Mouse (Mus musculus): ENCODE measurements around the gene Asap2.

Asap2 gene

DNA sequence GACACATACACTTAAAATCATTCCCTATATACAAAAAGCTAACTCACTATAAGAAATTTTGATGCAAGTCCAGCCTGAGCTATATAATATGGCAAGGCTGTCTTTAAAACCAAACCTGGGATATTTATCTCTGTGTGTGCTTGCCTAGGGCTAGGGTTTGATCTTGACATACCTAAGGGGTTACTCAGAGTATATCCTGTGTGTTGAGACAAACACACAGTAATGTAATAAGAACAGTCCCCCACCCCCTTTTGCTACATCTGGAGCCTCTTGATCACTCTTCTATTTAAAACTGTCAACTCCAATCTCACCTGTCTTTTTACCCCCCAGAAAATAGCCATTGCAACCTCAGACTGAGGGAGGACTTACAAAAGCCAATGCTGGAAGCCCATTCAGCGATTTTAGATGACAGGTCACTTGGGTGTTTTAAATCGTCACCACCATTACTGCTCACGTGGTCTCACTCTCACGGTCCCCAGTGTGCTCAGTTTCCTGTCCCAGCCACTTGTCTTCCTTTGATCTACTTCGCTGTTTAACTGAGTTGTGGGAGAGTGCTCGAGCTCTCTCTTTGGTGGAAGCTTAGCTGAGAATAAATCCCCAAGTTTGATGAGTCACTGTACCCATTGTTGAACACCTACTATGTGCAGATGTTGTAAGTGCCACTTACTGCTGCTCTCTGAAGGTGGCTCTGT, 176.8 kb downstream of the Asap2 start:
- DNase-seq (ENCODE audit: low read depth, low spot score) = peak; percentile 44

DNA sequence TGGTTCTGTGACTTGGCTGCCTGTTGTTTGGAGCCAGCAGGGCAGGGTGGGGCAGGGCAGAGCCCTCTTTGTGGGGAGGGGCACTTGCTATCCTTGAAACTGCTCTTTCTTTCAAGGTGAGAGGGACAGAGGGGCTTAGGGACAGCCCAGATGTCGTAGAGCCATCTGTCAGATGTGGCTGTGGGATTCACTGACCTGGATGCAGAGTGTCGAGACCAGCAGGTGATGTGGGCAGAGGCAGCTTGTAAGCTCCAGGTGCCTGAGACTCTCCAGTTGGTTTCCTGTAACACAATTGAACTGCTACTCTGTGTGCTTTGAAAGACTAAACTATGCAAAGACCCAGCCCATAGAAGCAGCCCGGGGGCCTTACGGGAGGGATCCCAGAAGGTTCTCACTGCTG, 177.5 kb downstream of the Asap2 start:
- no peak for DNase-seq (ENCODE audit: low read depth, low spot score)

DNA sequence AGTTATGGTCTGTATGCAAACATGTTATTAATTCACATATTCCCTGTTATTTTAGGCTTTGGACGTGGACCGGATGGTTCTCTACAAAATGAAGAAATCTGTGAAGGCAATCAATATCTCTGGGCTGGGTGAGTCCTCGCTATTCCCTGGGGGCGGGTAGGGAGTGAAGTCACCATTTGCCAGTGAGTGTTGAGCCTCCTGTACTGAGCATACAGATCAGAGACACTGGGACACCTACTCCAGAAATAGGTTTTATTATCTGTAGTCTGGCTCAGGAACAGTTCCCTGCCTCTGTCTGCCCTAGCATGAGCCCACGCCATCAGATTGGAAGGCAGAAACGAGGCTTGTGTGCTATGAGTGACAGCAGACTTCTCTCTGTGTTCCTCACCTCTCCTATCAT, 177.9 kb downstream of the Asap2 start:
- DNase-seq (ENCODE audit: low read depth, low spot score) = no peak

DNA sequence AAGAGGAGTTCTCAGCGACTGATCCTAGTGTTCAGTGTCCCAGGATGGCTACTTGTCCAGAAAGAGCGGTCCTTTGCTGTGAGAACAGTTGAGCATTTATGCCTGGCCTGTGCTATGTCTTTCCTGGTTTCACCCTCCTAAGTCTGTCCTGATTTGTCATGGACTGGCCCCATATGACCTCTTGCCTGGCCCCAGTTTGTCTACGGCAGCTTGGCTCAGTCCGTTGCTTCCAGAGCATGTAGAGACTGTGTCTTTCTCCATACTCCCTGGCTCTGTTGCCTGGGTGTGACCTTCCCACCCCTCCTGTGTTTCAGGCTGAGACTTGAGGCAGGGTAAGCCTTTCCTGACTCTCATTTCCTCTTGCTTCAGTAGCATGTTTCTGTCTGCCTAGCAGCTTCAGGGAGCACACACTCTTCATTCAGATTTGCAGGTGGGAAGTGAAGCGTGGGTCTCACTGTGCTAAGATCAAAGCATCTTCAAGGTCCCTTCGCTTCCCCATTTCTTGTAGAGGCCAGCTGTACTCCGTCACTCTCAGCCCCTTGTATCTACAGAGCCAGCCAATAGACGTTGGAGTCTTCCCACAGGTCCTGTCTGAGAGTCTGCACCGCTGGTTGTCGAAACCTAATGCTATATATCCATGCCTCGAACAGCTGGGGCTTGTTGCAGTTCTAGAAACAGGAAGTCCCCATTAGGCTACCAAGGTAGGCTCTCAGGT, 181.7 kb downstream of the Asap2 start:
- DNase-seq (ENCODE audit: low read depth, low spot score) = no peak

DNA sequence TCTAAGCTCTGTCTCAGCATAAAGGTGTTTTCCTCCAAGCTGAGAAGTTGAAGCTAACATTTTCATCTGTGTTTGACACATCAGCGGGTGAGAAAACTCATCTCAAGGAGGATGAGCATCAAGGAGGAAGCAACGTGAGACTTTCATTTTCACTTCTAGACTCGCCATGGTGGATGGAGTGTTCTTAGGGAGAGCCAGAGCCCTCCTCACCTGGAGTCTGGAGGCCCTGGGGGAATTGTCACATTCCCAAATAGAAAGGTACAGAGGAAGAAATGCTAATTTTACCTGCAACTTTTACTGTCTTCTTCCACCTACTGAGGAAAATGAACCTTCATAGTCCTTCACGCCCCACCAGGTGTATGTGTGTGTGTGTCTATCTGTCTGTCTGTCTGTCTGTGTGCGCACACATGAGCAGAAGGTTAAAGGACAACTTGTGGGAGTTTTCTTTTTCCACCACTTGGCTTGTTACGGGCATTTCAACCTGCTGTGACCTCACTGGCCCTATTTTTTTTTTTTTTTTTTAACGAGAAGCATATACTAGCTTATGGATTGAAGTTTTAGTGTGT, 183.7 kb downstream of the Asap2 start:
- DNase-seq (ENCODE audit: low read depth, low spot score) = no peak

DNA sequence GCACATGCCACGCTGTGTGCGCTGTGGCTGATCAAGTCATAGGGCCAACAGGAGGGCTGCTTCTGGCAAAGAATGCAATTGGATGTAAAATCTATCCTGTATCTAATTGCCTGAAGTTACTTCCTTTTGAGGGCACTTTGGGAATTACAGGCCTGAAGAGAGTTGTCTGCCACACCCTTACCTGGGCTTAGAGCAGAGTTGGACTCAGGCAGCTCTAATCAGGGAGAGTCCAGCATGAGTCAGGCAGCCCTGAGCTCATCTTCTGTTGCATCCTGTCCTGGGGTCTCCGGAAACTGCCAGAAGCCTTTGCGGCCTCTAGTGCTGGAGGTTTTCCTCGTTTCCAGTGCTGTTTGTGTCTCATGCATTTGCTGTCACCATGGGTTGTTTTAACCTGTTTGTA, 186.1 kb downstream of the Asap2 start:
- DNase-seq (ENCODE audit: low read depth, low spot score) = no peak

DNA sequence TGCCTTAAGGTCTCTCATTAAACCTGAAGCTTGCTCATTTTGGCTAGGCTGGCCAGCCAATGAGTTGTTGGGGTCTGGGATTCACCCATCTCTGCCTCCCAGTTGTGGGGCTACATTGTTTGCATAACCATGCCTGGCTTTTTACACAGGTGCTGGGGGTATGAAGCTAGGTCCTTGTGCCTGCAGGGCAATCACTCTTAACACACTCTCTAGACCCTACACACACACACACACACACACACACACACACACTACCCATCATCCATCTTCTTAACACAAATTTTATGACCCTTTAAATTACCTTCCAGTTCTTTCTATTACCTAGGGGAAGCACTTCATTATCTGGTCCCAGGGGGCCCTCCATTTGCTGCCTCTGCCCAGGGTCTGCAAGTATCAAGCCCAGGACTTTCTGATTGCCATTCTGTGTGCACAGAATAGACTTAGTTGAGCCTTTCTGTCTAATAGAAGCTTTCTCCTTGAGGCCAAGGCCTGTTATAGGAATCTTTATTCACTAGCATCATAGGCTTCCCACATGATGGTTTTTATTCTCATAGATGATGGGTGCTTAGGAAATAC, 187.0 kb downstream of the Asap2 start:
- no peak for DNase-seq (ENCODE audit: low read depth, low spot score)

DNA sequence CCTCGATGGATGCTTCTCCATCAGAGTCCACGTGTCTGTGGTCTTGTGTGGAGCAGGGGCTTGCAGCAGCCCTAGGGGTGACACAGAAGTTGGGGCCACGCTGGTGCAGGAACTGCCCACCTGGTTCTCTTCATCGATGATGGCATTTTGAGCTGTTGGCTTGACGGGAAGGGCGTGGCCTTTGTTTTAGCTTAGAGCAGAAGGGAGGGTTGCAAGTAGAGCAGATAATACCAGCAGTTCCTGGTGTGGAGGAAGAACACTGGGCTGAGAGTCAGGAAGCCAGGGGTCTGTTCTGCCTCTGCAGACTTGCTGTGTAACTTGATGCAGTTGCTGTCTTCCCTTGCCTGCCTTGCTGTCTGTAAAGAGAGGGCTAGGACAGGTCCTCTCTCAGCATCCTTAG, 189.8 kb downstream of the Asap2 start:
- no peak for DNase-seq (ENCODE audit: low read depth, low spot score)

DNA sequence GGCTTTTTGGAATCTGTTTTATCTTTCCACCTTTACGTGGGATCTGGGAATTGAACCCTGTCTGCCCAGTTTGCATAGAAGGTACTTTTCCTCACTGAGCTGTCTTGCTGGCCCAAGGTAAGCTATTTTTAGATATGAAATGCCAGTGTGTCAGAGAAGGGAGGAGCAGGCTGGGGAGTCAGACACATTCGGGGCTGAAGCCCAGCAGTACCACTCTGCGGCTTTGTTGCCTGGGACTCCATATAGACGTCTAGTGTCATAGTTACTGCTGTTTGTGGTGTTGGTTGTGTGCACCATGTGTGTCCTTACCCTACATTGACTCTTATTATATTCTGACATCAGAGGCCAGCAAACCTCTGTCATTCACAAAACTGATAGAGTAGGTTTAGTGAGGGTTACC, 192.5 kb downstream of the Asap2 start:
- no peak for DNase-seq (ENCODE audit: low read depth, low spot score)

DNA sequence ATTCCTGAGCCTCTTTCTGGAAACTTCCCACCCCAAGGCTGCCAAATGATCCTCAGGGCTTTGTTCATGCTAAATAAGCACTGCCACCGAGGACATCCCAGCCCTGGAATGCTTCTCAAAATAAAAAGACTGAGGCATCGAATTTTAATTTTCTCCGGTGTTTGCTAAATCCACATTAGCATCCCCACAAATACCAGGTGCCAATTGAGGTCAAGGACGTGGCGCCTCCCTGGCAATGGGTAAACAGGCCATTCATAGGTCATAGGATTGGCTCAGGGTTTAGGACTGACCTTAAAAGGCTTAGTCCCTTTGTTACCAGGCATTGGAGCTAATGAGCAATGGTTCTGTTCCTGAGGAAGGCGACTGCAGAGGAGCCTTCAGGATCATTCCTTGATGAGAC, 193.1 kb downstream of the Asap2 start:
- DNase-seq (ENCODE audit: low read depth, low spot score) = no peak

DNA sequence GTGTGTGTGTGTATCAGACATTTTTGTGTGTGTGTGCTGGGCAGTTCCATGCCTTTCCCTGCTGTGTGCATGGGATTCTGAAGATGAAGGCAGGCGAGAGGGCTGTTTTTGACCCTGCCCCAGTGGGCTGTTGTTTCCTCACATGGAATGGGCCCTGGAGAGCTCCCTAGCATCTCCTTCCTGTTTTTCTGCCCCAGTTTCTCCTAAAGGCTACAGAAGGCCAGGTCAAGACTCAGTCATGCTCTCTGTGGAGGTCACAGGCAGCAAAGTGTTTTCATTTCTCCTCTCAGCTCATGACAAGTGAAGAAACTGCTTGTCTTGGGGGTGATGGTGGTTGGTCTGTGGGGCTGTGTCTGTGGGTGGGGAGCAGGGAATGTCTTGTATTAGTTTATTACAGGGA, 195.9 kb downstream of the Asap2 start:
- no peak for DNase-seq (ENCODE audit: low read depth, low spot score)

DNA sequence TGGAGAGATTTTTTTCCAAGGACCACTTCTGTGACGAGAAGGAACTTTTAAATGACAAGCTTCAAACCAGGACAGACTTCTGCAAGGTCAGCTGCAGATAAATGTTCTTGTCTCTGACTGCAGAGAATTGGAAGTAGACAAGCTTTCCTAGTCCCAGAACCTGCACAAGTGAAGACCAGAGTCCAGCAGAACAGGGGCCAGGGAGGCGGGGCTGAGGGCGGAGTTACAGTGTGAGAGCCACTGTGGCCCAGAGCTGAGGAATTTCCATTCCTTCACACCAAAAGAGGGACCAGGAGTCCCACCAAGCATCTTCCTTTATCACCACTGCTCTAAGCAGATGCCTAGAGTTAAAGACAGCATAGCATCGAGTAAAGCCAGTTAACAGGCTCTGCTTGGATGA, 198.6 kb downstream of the Asap2 start:
- no peak for DNase-seq (ENCODE audit: low read depth, low spot score)

DNA sequence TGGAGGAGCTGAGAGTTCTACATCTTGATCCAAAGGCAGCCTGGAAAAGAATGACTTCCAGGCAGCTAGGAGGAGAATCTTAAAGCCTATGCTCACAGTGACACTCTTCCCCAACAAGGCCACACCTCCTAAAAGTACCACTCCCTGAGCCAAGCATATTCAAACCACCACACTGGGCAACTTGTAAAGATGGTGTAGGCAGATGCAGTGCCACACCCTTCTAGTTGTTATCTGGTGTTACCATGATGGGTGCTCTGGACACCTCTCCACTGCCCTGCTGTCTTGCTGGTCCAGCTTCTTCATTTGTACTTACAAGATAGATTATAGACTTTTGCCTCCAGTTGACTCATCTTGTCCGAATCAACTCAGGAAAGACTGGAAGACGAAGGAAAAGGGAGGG, 201.3 kb downstream of the Asap2 start:
- no peak for DNase-seq (ENCODE audit: low read depth, low spot score)

DNA sequence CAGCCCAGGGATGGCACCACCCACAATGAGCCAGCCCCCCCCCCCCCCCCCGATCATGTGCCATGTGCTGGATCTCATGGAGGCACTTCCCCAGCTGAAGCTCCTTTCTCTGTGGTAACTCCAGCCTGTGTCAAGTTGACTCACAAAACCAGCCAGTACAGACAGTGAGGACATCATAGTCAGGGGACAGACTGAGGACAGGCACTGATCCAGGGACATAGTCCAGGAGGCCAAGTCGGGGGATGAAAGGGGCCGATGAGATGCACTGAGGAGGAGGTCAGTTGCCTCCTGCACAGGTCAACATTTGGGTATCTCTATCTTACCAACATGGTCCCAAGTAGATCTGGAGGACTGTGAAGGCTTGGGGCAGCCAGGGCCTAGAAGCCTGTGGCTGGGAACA, 205.2 kb downstream of the Asap2 start:
- DNase-seq (ENCODE audit: low read depth, low spot score) = no peak

DNA sequence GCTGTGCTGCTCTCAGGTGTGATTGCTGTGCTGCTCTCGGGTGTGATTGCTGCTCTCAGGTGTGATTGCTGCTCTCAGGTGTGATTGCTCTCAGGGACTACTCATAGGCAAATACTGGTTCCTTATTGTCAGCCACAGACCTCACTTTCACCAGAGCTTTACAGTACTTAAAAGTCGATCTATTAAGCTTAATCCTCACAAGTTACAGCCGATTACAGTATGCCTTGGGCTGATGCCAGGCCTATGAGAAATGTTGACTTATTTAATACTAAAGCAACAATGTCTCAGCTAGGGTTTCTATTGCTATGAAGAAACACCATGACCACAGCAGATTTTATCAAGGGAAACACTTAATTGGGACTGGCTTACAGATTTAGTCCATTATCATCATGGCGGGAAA, 206.2 kb downstream of the Asap2 start:
- DNase-seq (ENCODE audit: low read depth, low spot score) = no peak

DNA sequence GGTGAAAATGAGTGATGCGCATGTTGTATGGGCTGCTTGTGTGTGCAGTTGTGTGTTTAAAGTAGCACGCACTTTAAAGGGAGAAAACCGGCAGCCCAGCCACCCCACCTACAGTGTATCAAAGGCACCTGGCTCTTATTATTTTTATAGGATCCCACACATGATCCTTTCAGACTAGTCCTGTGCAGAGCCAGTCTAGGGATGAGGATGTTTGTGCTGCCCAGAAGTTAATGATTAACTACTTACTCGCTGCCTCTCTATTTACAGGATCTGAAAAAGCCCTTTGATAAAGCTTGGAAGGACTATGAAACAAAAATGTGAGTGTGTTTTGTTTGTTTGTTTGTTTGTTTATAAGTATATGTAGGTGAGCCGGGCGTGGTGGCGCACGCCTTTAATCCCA, 210.4 kb downstream of the Asap2 start:
- DNase-seq (ENCODE audit: low read depth, low spot score) = no peak

DNA sequence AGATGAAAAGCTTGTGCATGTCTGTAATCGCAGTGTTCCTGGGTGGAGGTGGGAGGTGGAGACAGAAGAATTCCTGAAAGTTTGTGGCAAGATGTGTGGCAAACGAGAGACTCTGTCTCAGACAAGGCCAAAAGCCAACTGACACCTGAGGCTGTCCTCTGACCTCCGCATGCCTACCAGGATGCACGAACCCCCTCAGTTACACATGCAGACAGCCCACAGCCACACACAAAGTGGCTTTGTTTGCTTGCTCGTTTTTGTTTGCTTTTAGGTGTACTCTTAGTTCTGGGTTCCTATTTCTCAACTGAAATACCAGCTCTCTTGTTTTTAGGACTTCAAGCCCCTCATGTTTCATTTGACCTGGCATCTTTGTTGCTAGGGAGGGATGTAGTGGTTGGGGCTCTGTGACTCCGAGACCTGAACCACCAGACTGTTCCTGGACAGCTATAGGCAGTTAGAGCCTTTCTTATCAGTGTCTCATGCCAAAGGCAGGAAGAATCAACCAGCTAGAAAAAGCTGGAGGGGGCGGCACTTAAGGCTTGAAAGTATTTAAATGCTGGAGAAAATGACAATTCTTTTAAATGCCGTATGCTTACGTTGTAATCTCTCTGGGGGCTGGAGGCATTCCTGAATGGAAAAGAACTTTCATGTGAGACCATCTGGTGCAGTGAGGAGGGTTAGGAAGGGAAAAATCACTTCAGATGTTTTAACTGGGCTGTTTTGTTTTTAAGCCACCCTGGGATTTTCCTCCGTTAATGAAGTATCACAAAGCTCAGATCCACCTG, 211.4 kb downstream of the Asap2 start:
- no peak for DNase-seq (ENCODE audit: low read depth, low spot score)

DNA sequence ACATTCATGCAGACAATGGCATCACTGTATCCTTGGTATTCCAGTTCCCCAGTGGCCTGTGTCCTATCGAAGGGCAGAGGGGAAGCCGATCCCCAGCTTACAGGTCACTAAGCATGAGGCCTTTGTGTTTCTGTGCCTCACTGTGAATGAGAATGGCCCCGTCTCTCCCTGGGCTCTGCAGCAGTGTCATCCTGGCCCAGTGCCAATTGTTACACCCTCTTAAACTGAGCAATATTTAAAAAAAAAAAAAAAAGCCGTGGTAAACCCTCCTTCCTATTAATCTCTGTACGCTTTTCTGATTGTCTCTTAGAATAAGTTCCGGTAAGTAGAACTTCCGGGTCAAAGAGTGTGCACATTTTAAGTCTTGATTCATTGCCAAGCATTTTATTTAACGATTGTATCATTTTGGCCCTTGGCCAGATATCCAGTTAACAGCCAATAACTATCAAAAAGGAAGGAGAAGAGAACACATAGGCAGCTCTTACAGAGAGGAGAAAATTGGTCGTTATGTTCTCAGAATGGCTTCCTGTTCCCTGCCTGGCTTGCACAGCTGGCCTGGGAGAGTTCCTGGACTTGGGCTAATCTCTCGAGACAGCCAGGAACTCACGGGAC, 214.5 kb downstream of the Asap2 start:
- DNase-seq (ENCODE audit: low read depth, low spot score) = no peak

DNA sequence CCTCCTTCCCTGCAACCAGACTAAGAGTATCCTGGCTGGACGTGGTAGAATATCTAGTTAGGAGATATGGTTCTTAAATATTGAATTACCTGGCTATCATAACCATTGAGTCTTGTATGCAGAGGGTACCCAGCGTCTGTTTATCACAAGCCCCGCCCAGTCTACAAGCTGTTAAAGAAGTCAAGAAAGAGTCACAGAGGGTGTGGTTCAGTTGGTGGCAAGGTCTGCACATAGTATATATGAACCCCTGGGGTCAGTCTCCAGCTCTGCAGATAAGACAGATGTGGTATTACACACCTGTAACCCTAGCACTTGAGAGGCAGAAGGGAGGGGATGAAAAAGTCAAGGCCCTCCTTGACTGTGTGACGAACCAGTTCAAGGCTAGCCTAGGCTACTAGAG, 215.5 kb downstream of the Asap2 start:
- DNase-seq (ENCODE audit: low read depth, low spot score) = no peak

DNA sequence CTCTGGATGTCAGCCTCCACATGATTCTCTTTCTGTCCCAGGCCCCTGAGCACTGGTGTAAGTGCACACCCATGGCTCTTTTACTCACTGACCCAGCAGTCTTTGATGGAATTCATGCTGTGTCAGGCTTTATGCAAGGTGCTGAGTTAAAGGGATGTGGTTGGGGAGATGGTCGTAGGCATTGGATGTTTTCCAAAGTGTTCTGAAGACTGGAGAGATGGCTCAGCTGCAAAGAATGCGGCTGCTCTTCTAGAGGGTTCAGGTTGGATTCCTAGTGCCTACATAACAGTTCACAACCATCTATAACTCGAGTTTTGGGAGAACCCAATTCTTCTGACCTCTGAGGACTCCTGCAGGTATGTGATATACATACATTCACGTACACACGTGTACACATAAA, 217.2 kb downstream of the Asap2 start:
- DNase-seq (ENCODE audit: low read depth, low spot score) = peak; percentile 80

DNA sequence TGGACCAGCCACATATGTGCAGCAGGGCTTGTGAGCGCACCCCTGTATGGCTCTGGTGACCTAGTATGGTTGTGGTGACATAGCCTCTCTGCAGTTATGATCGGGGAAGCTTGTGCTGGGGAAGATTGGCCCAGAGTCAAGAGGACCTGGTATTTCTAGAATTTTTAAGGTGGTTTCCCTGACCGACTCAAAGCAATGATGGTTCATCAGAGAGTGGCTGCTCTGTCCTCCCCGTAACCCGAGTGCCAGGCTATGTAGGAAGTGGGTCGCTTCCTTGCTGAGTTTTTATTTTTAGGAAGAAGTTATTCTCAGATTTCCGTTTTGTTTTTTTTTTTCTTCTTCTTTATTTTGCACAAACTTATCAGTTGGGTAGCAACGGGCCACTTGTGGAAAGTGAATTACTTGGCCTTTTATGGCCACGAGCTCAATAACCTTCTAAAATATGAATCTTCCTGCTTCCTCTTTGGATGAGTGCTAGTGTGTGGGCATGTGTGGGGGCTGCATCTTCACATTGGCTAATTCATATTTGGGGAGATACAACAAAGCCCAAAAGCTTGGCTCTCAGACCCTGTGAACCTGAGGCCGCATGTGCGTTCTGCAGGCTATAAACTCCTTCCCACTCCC, 218.0 kb downstream of the Asap2 start:
- no peak for DNase-seq (ENCODE audit: low read depth, low spot score)
